Mouse (Mus musculus): Measurements from ENCODE around the gene Fgf2. TPM values are rescaled to one million over a fixed set of nuclear protein-coding genes. Genes with fewer than 3 reads are reported as not detected.

Fgf2 gene
- polyA plus RNA-seq, 2 experiments = 10.5 to 12.9 TPM

DNA sequence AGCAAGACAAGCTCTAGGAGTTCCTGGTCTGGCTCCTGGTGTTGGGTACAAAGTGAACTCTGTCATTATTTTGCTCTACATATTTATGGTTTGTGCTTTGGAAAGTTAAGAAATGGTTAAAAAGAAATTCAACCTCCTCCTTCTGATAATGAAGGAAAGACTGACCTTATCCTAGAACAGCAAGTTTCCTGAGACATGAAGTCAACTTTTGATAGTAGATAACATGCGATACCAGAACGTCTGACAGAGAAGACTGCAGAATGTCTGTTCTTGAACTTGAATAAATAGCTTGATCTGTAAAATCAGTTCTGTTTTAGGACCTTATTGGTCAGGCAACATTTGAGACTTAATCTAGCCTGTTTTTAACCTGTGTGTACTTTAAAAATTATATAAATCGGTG is 21.5 kb upstream of the Fgf2 start:
- H3K27me3 ChIP-seq (ENCODE audit: control insufficient read depth, insufficient read depth, low read length) = no peaks in the 10 kb centered on the region
- WGBS = 88% methylated on average over 3 of the region's 3 CpGs
- no peak overlapping the region for H3K4me3 ChIP-seq (replicated peaks; ENCODE audit: low read length)
- no peak for DNase-seq (ENCODE audit: low spot score)
- H3K4me2 ChIP-seq (replicated peaks; ENCODE audit: low read depth, low read length, severe bottlenecking) = no peak overlapping the region
- no peak for TF ChIP-seq POLR2A (IDR thresholded peaks at IDR 0.05; ENCODE audit: borderline replicate concordance, extremely low read depth, insufficient read depth, insufficient read length)
- no peaks in the 10 kb centered on the region for H3K36me3 ChIP-seq (ENCODE audit: control insufficient read depth, insufficient read depth, low read length)
- no peak for ATAC-seq (ENCODE audit: low FRiP score, low read depth)
- no peak overlapping the region for H3K9ac ChIP-seq (ENCODE audit: low read depth, low read length, severe bottlenecking)
- no peak overlapping the region for H3K27ac ChIP-seq (replicated peaks; ENCODE audit: low read depth, low read length)
- no peaks in the 10 kb centered on the region for H3K9me3 ChIP-seq (ENCODE audit: control insufficient read depth, low read length)
- H3K4me1 ChIP-seq (ENCODE audit: control insufficient read depth, insufficient read depth, low read length) = peaks cover 10% of the 10 kb centered on the region

GRCm38 (mm10) chr3:37328489-37328888 is 19.7 kb upstream of the Fgf2 start:
- TF ChIP-seq POLR2A (IDR thresholded peaks at IDR 0.05; ENCODE audit: borderline replicate concordance, extremely low read depth, insufficient read depth, insufficient read length) = no peak
- 47% methylated on average over 2 of the region's 2 CpGs for WGBS
- H3K36me3 ChIP-seq (ENCODE audit: control insufficient read depth, insufficient read depth, low read length) = no peaks in the 10 kb centered on the region
- no peak overlapping the region for H3K4me2 ChIP-seq (replicated peaks; ENCODE audit: low read depth, low read length, severe bottlenecking)
- H3K27ac ChIP-seq (replicated peaks; ENCODE audit: low read depth, low read length) = no peak overlapping the region
- H3K9ac ChIP-seq (ENCODE audit: low read depth, low read length, severe bottlenecking) = no peak overlapping the region
- peaks cover 10% of the 10 kb centered on the region for H3K4me1 ChIP-seq (ENCODE audit: control insufficient read depth, insufficient read depth, low read length)
- H3K4me3 ChIP-seq (replicated peaks; ENCODE audit: low read length) = no peak overlapping the region
- ATAC-seq (ENCODE audit: low FRiP score, low read depth) (no peak), DNase-seq (ENCODE audit: low spot score) (no peak)
- H3K9me3 ChIP-seq (ENCODE audit: control insufficient read depth, low read length) = no peaks in the 10 kb centered on the region
- no peaks in the 10 kb centered on the region for H3K27me3 ChIP-seq (ENCODE audit: control insufficient read depth, insufficient read depth, low read length)

DNA sequence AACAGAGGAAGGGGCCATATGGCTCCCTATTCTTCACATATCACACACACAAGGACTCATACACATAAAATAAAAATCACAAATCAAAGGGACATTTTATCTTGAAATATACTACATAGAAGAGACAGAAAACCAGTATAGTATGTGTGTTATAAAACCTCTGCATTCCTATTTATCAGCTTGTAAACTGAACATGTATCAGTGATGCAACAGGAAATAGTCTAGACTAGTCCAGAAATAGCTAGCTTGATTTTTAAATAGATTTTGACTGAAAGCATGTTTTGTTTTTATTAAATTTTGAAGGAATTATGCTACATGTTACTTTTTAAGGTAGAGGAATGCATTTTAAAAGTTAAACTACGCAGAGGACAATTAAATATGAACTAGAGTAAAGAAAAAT is 18.2 kb upstream of the Fgf2 start:
- Histone ChIP-seq H3K4me2 (replicated peaks; ENCODE audit: low read depth, low read length, severe bottlenecking) (no peak overlapping the region), H3K27me3 (ENCODE audit: control insufficient read depth, insufficient read depth, low read length) (no peaks in the 10 kb centered on the region), H3K4me1 (ENCODE audit: control insufficient read depth, insufficient read depth, low read length) (peaks cover 6% of the 10 kb centered on the region), H3K9ac (ENCODE audit: low read depth, low read length, severe bottlenecking) (no peak overlapping the region), H3K36me3 (ENCODE audit: control insufficient read depth, insufficient read depth, low read length) (no peaks in the 10 kb centered on the region), H3K4me3 (replicated peaks; ENCODE audit: low read length) (no peak overlapping the region), H3K9me3 (ENCODE audit: control insufficient read depth, low read length) (no peaks in the 10 kb centered on the region), H3K27ac (replicated peaks; ENCODE audit: low read depth, low read length) (no peak overlapping the region)
- TF ChIP-seq POLR2A (IDR thresholded peaks at IDR 0.05; ENCODE audit: borderline replicate concordance, extremely low read depth, insufficient read depth, insufficient read length) = no peak
- WGBS = 74% methylated on average over 1 of the region's 1 CpGs
- no peak for ATAC-seq (ENCODE audit: low FRiP score, low read depth)
- no peak for DNase-seq (ENCODE audit: low spot score)

- H3K4me1 ChIP-seq (ENCODE audit: control insufficient read depth, insufficient read depth, low read length) = peaks cover 6% of the 10 kb centered on the region
- H3K27ac ChIP-seq (replicated peaks; ENCODE audit: low read depth, low read length) = no peak overlapping the region
- H3K4me2 ChIP-seq (replicated peaks; ENCODE audit: low read depth, low read length, severe bottlenecking) = no peak overlapping the region
- H3K27me3 ChIP-seq (ENCODE audit: control insufficient read depth, insufficient read depth, low read length) = no peaks in the 10 kb centered on the region
- ATAC-seq (ENCODE audit: low FRiP score, low read depth) = no peak
- H3K9me3 ChIP-seq (ENCODE audit: control insufficient read depth, low read length) = no peaks in the 10 kb centered on the region
- H3K4me3 ChIP-seq (replicated peaks; ENCODE audit: low read length) = no peak overlapping the region
- no peaks in the 10 kb centered on the region for H3K36me3 ChIP-seq (ENCODE audit: control insufficient read depth, insufficient read depth, low read length)
- WGBS = 68% methylated on average over 6 of the region's 6 CpGs
- no peak for DNase-seq (ENCODE audit: low spot score)
- TF ChIP-seq POLR2A (IDR thresholded peaks at IDR 0.05; ENCODE audit: borderline replicate concordance, extremely low read depth, insufficient read depth, insufficient read length) = no peak
- H3K9ac ChIP-seq (ENCODE audit: low read depth, low read length, severe bottlenecking) = no peak overlapping the region
Observed at GRCm38 (mm10) chr3:37331999-37332449, 16.1 kb upstream of the Fgf2 start.

DNA sequence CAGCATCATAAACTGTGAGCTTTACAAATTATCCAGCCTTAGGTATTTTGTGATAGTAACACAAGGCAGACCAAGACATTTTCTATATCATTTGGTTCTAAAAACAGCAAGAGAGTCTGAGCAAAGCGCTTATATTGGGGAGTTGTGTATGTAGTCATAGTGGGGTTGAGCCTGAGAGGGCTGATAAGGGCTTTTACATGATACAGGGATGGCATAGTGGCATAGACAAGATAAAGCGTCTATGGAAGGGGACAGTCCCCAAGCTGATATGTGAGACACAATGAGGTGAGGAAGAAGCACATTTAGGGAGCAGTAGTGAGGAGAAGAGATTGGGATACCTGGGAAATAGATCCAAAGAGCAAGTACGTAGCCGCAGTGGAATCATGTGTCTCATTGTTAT is 14.1 kb upstream of the Fgf2 start:
- Histone ChIP-seq H3K4me2 (replicated peaks; ENCODE audit: low read depth, low read length, severe bottlenecking) (no peak overlapping the region), H3K4me1 (ENCODE audit: control insufficient read depth, insufficient read depth, low read length) (no peaks in the 10 kb centered on the region), H3K9me3 (ENCODE audit: control insufficient read depth, low read length) (no peaks in the 10 kb centered on the region), H3K9ac (ENCODE audit: low read depth, low read length, severe bottlenecking) (no peak overlapping the region), H3K4me3 (replicated peaks; ENCODE audit: low read length) (no peak overlapping the region), H3K27me3 (ENCODE audit: control insufficient read depth, insufficient read depth, low read length) (no peaks in the 10 kb centered on the region), H3K36me3 (ENCODE audit: control insufficient read depth, insufficient read depth, low read length) (no peaks in the 10 kb centered on the region), H3K27ac (replicated peaks; ENCODE audit: low read depth, low read length) (no peak overlapping the region)
- ATAC-seq (ENCODE audit: low FRiP score, low read depth) (no peak), DNase-seq (ENCODE audit: low spot score) (no peak)
- no peak for TF ChIP-seq POLR2A (IDR thresholded peaks at IDR 0.05; ENCODE audit: borderline replicate concordance, extremely low read depth, insufficient read depth, insufficient read length)
- 90% methylated on average over 4 of the region's 4 CpGs for WGBS

DNA sequence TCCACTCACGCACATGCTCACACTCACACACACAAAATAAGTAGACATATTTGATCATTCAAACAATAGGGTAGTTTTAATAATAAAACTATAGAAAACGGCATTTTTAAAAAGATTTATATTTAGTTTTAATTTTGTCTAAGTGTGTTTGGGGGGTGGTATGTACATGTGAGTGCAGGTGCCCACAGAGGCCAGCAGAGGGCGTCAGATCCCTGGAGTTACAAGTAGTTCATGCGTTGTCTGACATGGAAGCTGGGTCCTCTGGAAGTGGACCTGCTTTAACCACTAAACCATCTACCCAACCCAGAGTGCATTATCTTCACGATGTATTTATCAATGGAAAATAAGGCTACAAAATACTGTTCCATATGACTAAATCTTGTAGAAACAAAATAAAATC is 7.0 kb upstream of the Fgf2 start:
- no peak overlapping the region for H3K4me2 ChIP-seq (replicated peaks; ENCODE audit: low read depth, low read length, severe bottlenecking)
- DNase-seq (ENCODE audit: low spot score) = no peak
- no peaks in the 10 kb centered on the region for H3K4me1 ChIP-seq (ENCODE audit: control insufficient read depth, insufficient read depth, low read length)
- 61% methylated on average over 5 of the region's 5 CpGs for WGBS
- no peaks in the 10 kb centered on the region for H3K36me3 ChIP-seq (ENCODE audit: control insufficient read depth, insufficient read depth, low read length)
- H3K27ac ChIP-seq (replicated peaks; ENCODE audit: low read depth, low read length) = no peak overlapping the region
- H3K4me3 ChIP-seq (replicated peaks; ENCODE audit: low read length) = no peak overlapping the region
- H3K27me3 ChIP-seq (ENCODE audit: control insufficient read depth, insufficient read depth, low read length) = no peaks in the 10 kb centered on the region
- no peak for ATAC-seq (ENCODE audit: low FRiP score, low read depth)
- H3K9me3 ChIP-seq (ENCODE audit: control insufficient read depth, low read length) = no peaks in the 10 kb centered on the region
- TF ChIP-seq POLR2A (IDR thresholded peaks at IDR 0.05; ENCODE audit: borderline replicate concordance, extremely low read depth, insufficient read depth, insufficient read length) = no peak
- no peak overlapping the region for H3K9ac ChIP-seq (ENCODE audit: low read depth, low read length, severe bottlenecking)
